8 mouse cellular contexts compared by ENCODE assay signal in genomic region chr1:165018692-165019309, GRCm38 (mm10).
DNase-seq lines count a peak whose midpoint lies in the region; ATAC-seq lines count a peak whose summit lies in the region.
"Had no signal": no experiment of that assay in that cellular context is flagged by ENCODE, and none has a peak within 500 bp of the region (broad histone marks: within the 10 kb centered on the region; RNA-seq: fewer than 3 reads in every experiment).

No protein-coding gene starts in this region.

- DNase-seq in MN1 (ENCODE audit: low spot score) = peak; percentile 86
- peak; percentile 52 for DNase-seq in WW6 (ENCODE audit: low read depth, low spot score)
- peak; percentile 74 for DNase-seq in forebrain, embryonic 10.5 days (ENCODE audit: extremely low spot score, low spot score)
- peak; percentile 52 to 62 for DNase-seq in layer of hippocampus, adult 8-10 months (ENCODE audit: low spot score in 2 of 2)
- peak; percentile 91 for DNase-seq in midbrain, embryonic 14.5 days
- peak; percentile 63 for DNase-seq in testis, postnatal 14 days (ENCODE audit: low spot score)
- no peak for DNase-seq in urinary bladder, adult 2 months (ENCODE audit: low spot score)

- no peaks in the 10 kb centered on the region for H3K36me3 ChIP-seq in forebrain, embryonic 10.5 days (replicated peaks)
- H3K36me3 ChIP-seq in midbrain, embryonic 14.5 days (ENCODE audit: control insufficient read depth, insufficient read depth, low read length) = no peaks in the 10 kb centered on the region

- H3K27ac ChIP-seq in forebrain, embryonic 10.5 days = peak overlapping the region; percentile 81
- H3K27ac ChIP-seq in midbrain, embryonic 14.5 days (replicated peaks; ENCODE audit: low read depth, low read length) = peak overlapping the region; percentile 65

- peak; percentile 96 for ATAC-seq in midbrain, embryonic 14.5 days (ENCODE audit: low FRiP score, low TSS enrichment)

- H3K9me3 ChIP-seq in forebrain, embryonic 10.5 days = no peaks in the 10 kb centered on the region
- no peaks in the 10 kb centered on the region for H3K9me3 ChIP-seq in midbrain, embryonic 14.5 days (ENCODE audit: control insufficient read depth, low read length)

- H3K9ac ChIP-seq in midbrain, embryonic 14.5 days (replicated peaks; ENCODE audit: low read length) = peak overlapping the region; percentile 3; the same call in 1 of the 2 replicates

- H3K27me3 ChIP-seq in forebrain, embryonic 10.5 days (ENCODE audit: poor library complexity, severe bottlenecking) = no peaks in the 10 kb centered on the region
- H3K27me3 ChIP-seq in midbrain, embryonic 14.5 days (ENCODE audit: control insufficient read depth, insufficient read depth, low read length) = no peaks in the 10 kb centered on the region

- peaks cover 21% of the 10 kb centered on the region for H3K4me1 ChIP-seq in forebrain, embryonic 10.5 days
- H3K4me1 ChIP-seq in midbrain, embryonic 14.5 days (ENCODE audit: control insufficient read depth, insufficient read depth, low read length) = peaks cover 13% of the 10 kb centered on the region; the same call in 1 of the 2 replicates

- H3K4me3 ChIP-seq in forebrain, embryonic 10.5 days = peak overlapping the region; percentile 51
- H3K4me3 ChIP-seq in midbrain, embryonic 14.5 days (replicated peaks; ENCODE audit: low read depth, low read length) = peak overlapping the region; percentile 27
- H3K4me3 ChIP-seq: erythroblast, embryonic 14.5 days had no signal

- peak overlapping the region; percentile 57 for H3K4me2 ChIP-seq in midbrain, embryonic 14.5 days (ENCODE audit: low read length)

- WGBS in forebrain, embryonic 10.5 days = 12% methylated on average over 16 of the region's 16 CpGs
- 14% methylated on average over 16 of the region's 16 CpGs for WGBS in midbrain, embryonic 14.5 days
